Mouse (Mus musculus) MEL (cell line): ENCODE measurements around the gene Baiap2l2.

Experiments used
- CTCF ChIP-seq, 3 experiments: IDR thresholded peaks in 2 of 3; conservative IDR thresholded peaks in 1 of 3; 2 replicates each; pipeline ENCODE4 v1.5.1; 2011 to 2012; ENCODE audit warnings: low read length in 3 of 3, low read depth in 2 of 3, mild to moderate bottlenecking in 2 of 3, improper control_type of control experiment in 1 of 3, inconsistent platforms in 1 of 3, mixed read lengths in 1 of 3, moderate library complexity in 1 of 3; ENCODE audit not compliant: control insufficient read depth in 1 of 3, insufficient read depth in 1 of 3, poor library complexity in 1 of 3, severe bottlenecking in 1 of 3
- POLR2AphosphoS2 ChIP-seq: IDR thresholded peaks from 2 replicates; pipeline ENCODE4 v1.6.1; 2011; ENCODE audit warnings: low read length, improper control_type of control experiment
- USF1 ChIP-seq: IDR thresholded peaks from 2 replicates; pipeline ENCODE4 v1.6.1; 2014; ENCODE audit warnings: low read depth, mild to moderate bottlenecking, inconsistent platforms, low read length, improper control_type of control experiment, moderate library complexity
- ZMIZ1 ChIP-seq: IDR thresholded peaks from 2 replicates; pipeline ENCODE4 v1.6.1; 2012; ENCODE audit warnings: low read depth, mild to moderate bottlenecking, inconsistent platforms, low read length, improper control_type of control experiment, moderate library complexity
- ZNF384 ChIP-seq: IDR thresholded peaks from 2 replicates; pipeline ENCODE4 v1.6.1; 2012; ENCODE audit warnings: low read depth, mild to moderate bottlenecking, inconsistent platforms, low read length, improper control_type of control experiment

- TF ChIP-seq POLR2AphosphoS2 (no peak), USF1 (no peak), CTCF (IDR thresholded peaks at IDR 0.05 in 2 of 3, conservative IDR thresholded peaks at IDR 0.05 in 1 of 3; ENCODE audit: control insufficient read depth in 1 of 3, insufficient read depth in 1 of 3, low read depth in 2 of 3, low read length in 3 of 3, poor library complexity in 1 of 3, severe bottlenecking in 1 of 3) (no peak), ZMIZ1 (no peak), ZNF384 (no peak)
Observed at GRCm38 (mm10) chr15:79251168-79251567, 34.2 kb downstream of the Baiap2l2 start.
